Mouse (Mus musculus) cortical plate, adult 2 months (tissue): ENCODE measurements around the gene Lgalsl. TPM values are rescaled to one million over a fixed set of nuclear protein-coding genes. Genes with fewer than 3 reads are reported as not detected.

Experiments used
- H3K27ac ChIP-seq: fragments of 200-500 bp; 2 replicates; pipeline ENCODE4 v1.5.1; 2012; ENCODE audit warnings: low read length, control low read depth, inconsistent platforms; ENCODE audit not compliant: insufficient read depth
- H3K4me1 ChIP-seq: fragments of 200-500 bp; 2 replicates; pipeline ENCODE4 v1.6.1; 2011; ENCODE audit warnings: low read length; ENCODE audit not compliant: control insufficient read depth, insufficient read depth
- H3K4me3 ChIP-seq: fragments of 200-500 bp; 2 replicates; pipeline ENCODE4 v1.5.1; 2011; ENCODE audit warnings: mild to moderate bottlenecking, low read length, control low read depth; ENCODE audit not compliant: insufficient read depth
- CTCF ChIP-seq: fragments of 200-500 bp; IDR thresholded peaks from 2 replicates; pipeline ENCODE4 v1.5.1; 2011; ENCODE audit warnings: mild to moderate bottlenecking, control low read depth, low read length; ENCODE audit not compliant: insufficient read depth; ENCODE audit errors: extremely low read depth
- POLR2A ChIP-seq: fragments of 200-500 bp; IDR thresholded peaks from 2 replicates; pipeline ENCODE4 v1.6.1; 2011; ENCODE audit warnings: mild to moderate bottlenecking, low read length, control low read depth; ENCODE audit not compliant: insufficient read depth; ENCODE audit errors: extremely low read depth
- polyA plus RNA-seq: library from polyadenylated mRNA; depleted of rRNA; stranded (reverse); fragments of >200 nt; gene quantifications from 2 replicates; pipeline ENCODE4 v1.2.3, GENCODE M21; 2012; rRNA removed

Gene Lgalsl
- polyA plus RNA-seq, 1 experiment: 46.5 TPM

DNA sequence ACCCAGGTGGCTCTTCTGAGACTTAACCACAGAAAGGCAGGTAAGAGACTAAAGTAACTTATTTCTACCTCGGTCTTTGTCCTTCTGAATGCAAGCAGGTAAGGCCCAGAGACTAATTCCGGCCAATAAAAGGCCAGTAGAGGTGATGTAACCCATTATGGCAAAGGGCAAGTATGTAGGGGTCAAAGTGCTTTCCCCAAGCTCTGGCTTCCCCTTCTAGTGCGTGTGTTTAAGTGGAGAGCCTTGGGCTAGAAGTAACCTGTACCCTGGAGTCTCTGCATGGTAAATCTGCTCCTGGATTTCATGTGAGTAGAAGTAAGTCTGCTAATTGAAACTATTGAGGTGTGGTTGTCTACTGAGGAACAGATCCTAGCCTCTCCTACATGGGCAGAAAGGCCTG, 42.8 kb downstream of the Lgalsl start:
- Histone ChIP-seq H3K27ac (no peak overlapping the region), H3K4me1 (no peaks in the 10 kb centered on the region), H3K4me3 (no peak overlapping the region)
- no peak for TF ChIP-seq POLR2A
- no peak for TF ChIP-seq CTCF

DNA sequence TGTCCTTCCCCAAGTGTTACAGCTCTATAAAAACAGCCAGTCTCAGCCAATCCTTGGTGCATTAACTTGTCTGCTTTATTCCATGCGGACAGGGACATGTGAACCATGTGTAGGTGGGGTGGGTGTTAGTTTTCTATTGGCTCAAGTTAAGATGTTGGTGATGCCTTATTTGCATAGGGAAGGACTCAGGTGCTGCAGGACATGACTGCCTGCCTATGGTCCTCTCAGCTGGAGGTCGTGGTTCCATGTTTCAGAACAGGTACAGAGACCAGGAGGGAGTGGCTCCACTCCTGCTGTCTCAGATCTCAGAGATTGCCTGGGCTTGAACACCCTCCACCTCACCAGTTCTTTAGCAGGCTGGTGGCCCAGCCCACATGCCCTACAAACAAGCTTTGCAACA, 44.7 kb downstream of the Lgalsl start:
- no peak overlapping the region for H3K4me3 ChIP-seq
- no peak overlapping the region for H3K27ac ChIP-seq
- TF ChIP-seq CTCF (no peak), POLR2A (no peak)

DNA sequence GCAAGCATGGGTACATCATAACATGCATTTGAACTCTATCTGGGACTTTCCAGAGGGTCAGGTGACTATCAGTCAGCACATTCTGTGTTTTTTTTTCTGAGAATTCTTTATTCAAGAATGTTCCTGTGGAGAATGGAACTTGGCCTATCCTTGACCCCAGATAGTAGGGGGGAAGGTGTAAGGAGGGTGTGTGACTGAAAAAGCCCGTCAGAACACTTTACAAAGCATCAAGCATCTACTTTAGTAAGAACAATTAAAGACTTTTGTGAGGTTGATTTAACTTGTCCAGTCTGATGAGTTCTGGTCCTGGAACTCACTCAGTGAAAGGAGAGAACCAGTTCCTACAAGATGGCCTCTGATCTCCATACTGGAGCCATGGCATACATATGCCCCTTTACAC, 45.7 kb downstream of the Lgalsl start:
- no peak overlapping the region for H3K27ac ChIP-seq
- H3K4me3 ChIP-seq: no peak overlapping the region
- TF ChIP-seq POLR2A (no peak), CTCF (no peak)
- H3K4me1 ChIP-seq: no peaks in the 10 kb centered on the region

More for the DNA sequence above, 44.7 kb downstream of the Lgalsl start:
- H3K4me1 ChIP-seq: no peaks in the 10 kb centered on the region

GRCm38 (mm10) chr11:20784776-20785175, 46.1 kb downstream of the Lgalsl start:
- TF ChIP-seq POLR2A (no peak), CTCF (no peak)
- Histone ChIP-seq H3K4me1 (no peaks in the 10 kb centered on the region), H3K27ac (no peak overlapping the region), H3K4me3 (no peak overlapping the region)

- no peak for TF ChIP-seq CTCF
- TF ChIP-seq POLR2A: no peak
- Histone ChIP-seq H3K27ac (no peak overlapping the region), H3K4me1 (no peaks in the 10 kb centered on the region), H3K4me3 (no peak overlapping the region)
Measured at GRCm38 (mm10) chr11:20783467-20783866, 47.4 kb downstream of the Lgalsl start.

GRCm38 (mm10) chr11:20782620-20783019, 48.2 kb downstream of the Lgalsl start:
- Histone ChIP-seq H3K4me1 (no peaks in the 10 kb centered on the region), H3K27ac (no peak overlapping the region), H3K4me3 (no peak overlapping the region)
- TF ChIP-seq POLR2A: no peak
- no peak for TF ChIP-seq CTCF

DNA sequence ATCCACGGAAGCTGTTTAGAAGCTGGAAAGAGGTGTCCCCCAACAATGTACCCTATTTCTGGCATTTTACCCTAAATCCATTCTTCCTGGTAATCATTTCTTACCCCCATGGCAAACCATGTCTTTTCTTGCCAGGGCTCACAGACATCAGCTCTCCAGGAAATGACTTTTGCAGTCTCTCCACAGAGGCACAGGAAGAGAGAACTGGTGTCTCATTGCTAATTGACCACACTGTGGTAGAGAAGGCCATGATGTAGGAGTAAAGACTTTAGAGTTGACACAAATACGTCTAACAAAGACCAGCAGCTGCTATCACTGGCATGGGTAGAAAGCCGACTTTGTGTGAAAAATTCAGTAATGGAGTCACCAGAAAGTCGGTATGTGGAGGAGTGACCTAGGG, 50.5 kb downstream of the Lgalsl start:
- Histone ChIP-seq H3K4me3 (no peak overlapping the region), H3K4me1 (no peaks in the 10 kb centered on the region), H3K27ac (no peak overlapping the region)
- no peak for TF ChIP-seq POLR2A
- no peak for TF ChIP-seq CTCF

- TF ChIP-seq CTCF (no peak), POLR2A (no peak)
- H3K4me1 ChIP-seq: no peaks in the 10 kb centered on the region
- H3K27ac ChIP-seq: no peak overlapping the region
- H3K4me3 ChIP-seq: no peak overlapping the region
Measured at GRCm38 (mm10) chr11:20778861-20779563, 51.8 kb downstream of the Lgalsl start.

- Histone ChIP-seq H3K4me1 (no peaks in the 10 kb centered on the region), H3K27ac (no peak overlapping the region), H3K4me3 (no peak overlapping the region)
- TF ChIP-seq POLR2A (no peak), CTCF (no peak)
Measured at GRCm38 (mm10) chr11:20778298-20778697, 52.6 kb downstream of the Lgalsl start.

- TF ChIP-seq POLR2A (no peak), CTCF (no peak)
- Histone ChIP-seq H3K4me3 (no peak overlapping the region), H3K4me1 (no peaks in the 10 kb centered on the region), H3K27ac (no peak overlapping the region)
Measured at GRCm38 (mm10) chr11:20776668-20777067, 54.2 kb downstream of the Lgalsl start.

Other genes starting within 250 kb of the Lgalsl start
- 82.7 and 98.6 TPM in 2 replicates for gene Aftph, start 89.5 kb downstream of the Lgalsl start, polyA plus RNA-seq